Mouse (Mus musculus): ENCODE data around the gene Nos2.

The Nos2 gene

GRCm38 (mm10) chr11:78920411-78920939 lies at the start of gene Nos2:
TSS of gene Nos2 (plus strand) at chr11:78920787.
- H3K27me3 ChIP-seq (ENCODE audit: control insufficient read depth, insufficient read depth, low read length, poor library complexity, severe bottlenecking): peaks cover 2% of the 10 kb centered on the region; the same call in 1 of the 2 replicates
- DNase-seq (ENCODE audit: low read depth, low spot score): no peak
- no peaks in the 10 kb centered on the region for H3K36me3 ChIP-seq (ENCODE audit: control insufficient read depth, insufficient read depth, low read length, poor library complexity, severe bottlenecking)

- no peak for DNase-seq (ENCODE audit: low read depth, low spot score)
- H3K27me3 ChIP-seq (ENCODE audit: control insufficient read depth, insufficient read depth, low read length, poor library complexity, severe bottlenecking): no peaks in the 10 kb centered on the region
- no peaks in the 10 kb centered on the region for H3K36me3 ChIP-seq (ENCODE audit: control insufficient read depth, insufficient read depth, low read length, poor library complexity, severe bottlenecking)
Measured at GRCm38 (mm10) chr11:78870891-78871290, 49.7 kb upstream of the Nos2 start.

GRCm38 (mm10) chr11:78872782-78873181 lies 47.8 kb upstream of the Nos2 start:
- DNase-seq (ENCODE audit: low read depth, low spot score): no peak
- Histone ChIP-seq H3K27me3 (ENCODE audit: control insufficient read depth, insufficient read depth, low read length, poor library complexity, severe bottlenecking) (no peaks in the 10 kb centered on the region), H3K36me3 (ENCODE audit: control insufficient read depth, insufficient read depth, low read length, poor library complexity, severe bottlenecking) (no peaks in the 10 kb centered on the region)

GRCm38 (mm10) chr11:78879727-78880126 lies 40.9 kb upstream of the Nos2 start:
- DNase-seq (ENCODE audit: low read depth, low spot score): no peak
- no peaks in the 10 kb centered on the region for H3K36me3 ChIP-seq (ENCODE audit: control insufficient read depth, insufficient read depth, low read length, poor library complexity, severe bottlenecking)

GRCm38 (mm10) chr11:78886693-78887092 lies 33.9 kb upstream of the Nos2 start:
- no peak for DNase-seq (ENCODE audit: low read depth, low spot score)
- Histone ChIP-seq H3K27me3 (ENCODE audit: control insufficient read depth, insufficient read depth, low read length, poor library complexity, severe bottlenecking) (no peaks in the 10 kb centered on the region), H3K36me3 (ENCODE audit: control insufficient read depth, insufficient read depth, low read length, poor library complexity, severe bottlenecking) (no peaks in the 10 kb centered on the region)

More at GRCm38 (mm10) chr11:78879727-78880126, 40.9 kb upstream of the Nos2 start:
- H3K27me3 ChIP-seq (ENCODE audit: control insufficient read depth, insufficient read depth, low read length, poor library complexity, severe bottlenecking): no peaks in the 10 kb centered on the region

- no peaks in the 10 kb centered on the region for H3K36me3 ChIP-seq (ENCODE audit: control insufficient read depth, insufficient read depth, low read length, poor library complexity, severe bottlenecking)
- H3K27me3 ChIP-seq (ENCODE audit: control insufficient read depth, insufficient read depth, low read length, poor library complexity, severe bottlenecking): no peaks in the 10 kb centered on the region
- peak; percentile 43 for DNase-seq (ENCODE audit: low read depth, low spot score)
Measured at GRCm38 (mm10) chr11:78887102-78887971, 33.2 kb upstream of the Nos2 start.

- H3K36me3 ChIP-seq (ENCODE audit: control insufficient read depth, insufficient read depth, low read length, poor library complexity, severe bottlenecking): no peaks in the 10 kb centered on the region
- H3K27me3 ChIP-seq (ENCODE audit: control insufficient read depth, insufficient read depth, low read length, poor library complexity, severe bottlenecking): no peaks in the 10 kb centered on the region
- DNase-seq (ENCODE audit: low read depth, low spot score): no peak
Measured at GRCm38 (mm10) chr11:78889156-78889555, 31.4 kb upstream of the Nos2 start.

GRCm38 (mm10) chr11:78896357-78897123 lies 24.0 kb upstream of the Nos2 start:
- DNase-seq (ENCODE audit: low read depth, low spot score): peak; percentile 60
- Histone ChIP-seq H3K36me3 (ENCODE audit: control insufficient read depth, insufficient read depth, low read length, poor library complexity, severe bottlenecking) (no peaks in the 10 kb centered on the region), H3K27me3 (ENCODE audit: control insufficient read depth, insufficient read depth, low read length, poor library complexity, severe bottlenecking) (no peaks in the 10 kb centered on the region)

GRCm38 (mm10) chr11:78915473-78915872 lies 5.1 kb upstream of the Nos2 start:
- Histone ChIP-seq H3K27me3 (ENCODE audit: control insufficient read depth, insufficient read depth, low read length, poor library complexity, severe bottlenecking) (no peaks in the 10 kb centered on the region), H3K36me3 (ENCODE audit: control insufficient read depth, insufficient read depth, low read length, poor library complexity, severe bottlenecking) (no peaks in the 10 kb centered on the region)
- no peak for DNase-seq (ENCODE audit: low read depth, low spot score)

- no peak for DNase-seq (ENCODE audit: low read depth, low spot score)
- Histone ChIP-seq H3K27me3 (ENCODE audit: control insufficient read depth, insufficient read depth, low read length, poor library complexity, severe bottlenecking) (no peaks in the 10 kb centered on the region), H3K36me3 (ENCODE audit: control insufficient read depth, insufficient read depth, low read length, poor library complexity, severe bottlenecking) (no peaks in the 10 kb centered on the region)
Measured at GRCm38 (mm10) chr11:78916410-78916809, 4.2 kb upstream of the Nos2 start.

GRCm38 (mm10) chr11:78919745-78920144 lies 842 bp upstream of the Nos2 start:
- Histone ChIP-seq H3K27me3 (ENCODE audit: control insufficient read depth, insufficient read depth, low read length, poor library complexity, severe bottlenecking) (peaks cover 2% of the 10 kb centered on the region; the same call in 1 of the 2 replicates), H3K36me3 (ENCODE audit: control insufficient read depth, insufficient read depth, low read length, poor library complexity, severe bottlenecking) (no peaks in the 10 kb centered on the region)
- DNase-seq (ENCODE audit: low read depth, low spot score): no peak

- Histone ChIP-seq H3K27me3 (ENCODE audit: control insufficient read depth, insufficient read depth, low read length, poor library complexity, severe bottlenecking) (peaks cover 2% of the 10 kb centered on the region; the same call in 1 of the 2 replicates), H3K36me3 (ENCODE audit: control insufficient read depth, insufficient read depth, low read length, poor library complexity, severe bottlenecking) (no peaks in the 10 kb centered on the region)
- DNase-seq (ENCODE audit: low read depth, low spot score): peak; percentile 59
Measured at GRCm38 (mm10) chr11:78922678-78923407, 2.3 kb downstream of the Nos2 start.

- no peak for DNase-seq (ENCODE audit: low read depth, low spot score)
- Histone ChIP-seq H3K27me3 (ENCODE audit: control insufficient read depth, insufficient read depth, low read length, poor library complexity, severe bottlenecking) (peaks cover 2% of the 10 kb centered on the region; the same call in 1 of the 2 replicates), H3K36me3 (ENCODE audit: control insufficient read depth, insufficient read depth, low read length, poor library complexity, severe bottlenecking) (no peaks in the 10 kb centered on the region)
Measured at GRCm38 (mm10) chr11:78924111-78924510, 3.5 kb downstream of the Nos2 start.

GRCm38 (mm10) chr11:78924916-78925315 lies 4.3 kb downstream of the Nos2 start:
- no peak for DNase-seq (ENCODE audit: low read depth, low spot score)
- peaks cover 2% of the 10 kb centered on the region; the same call in 1 of the 2 replicates for H3K27me3 ChIP-seq (ENCODE audit: control insufficient read depth, insufficient read depth, low read length, poor library complexity, severe bottlenecking)
- no peaks in the 10 kb centered on the region for H3K36me3 ChIP-seq (ENCODE audit: control insufficient read depth, insufficient read depth, low read length, poor library complexity, severe bottlenecking)

Data from splenic B cell, adult 2 months (primary cell).